Mouse (Mus musculus): Measurements from ENCODE around the gene Pnpla8.

DNA sequence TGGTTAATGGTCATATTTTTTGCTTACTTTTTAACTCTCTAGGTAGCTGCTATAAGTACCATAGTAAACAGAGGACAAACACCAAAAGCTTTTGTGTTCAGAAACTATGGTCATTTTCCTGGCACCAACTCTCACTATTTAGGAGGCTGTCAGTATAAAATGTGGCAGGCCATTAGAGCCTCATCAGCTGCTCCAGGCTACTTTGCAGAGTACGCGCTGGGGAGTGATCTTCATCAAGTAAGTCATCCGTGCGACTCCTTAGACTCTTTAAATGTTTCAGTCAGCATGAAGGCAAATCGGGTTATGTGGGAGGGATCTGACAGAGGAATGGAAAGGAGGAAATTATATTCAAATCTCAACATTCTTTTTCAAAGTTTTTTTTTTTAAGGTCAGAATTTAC lies 83.7 kb downstream of the Pnpla8 start:
- TF ChIP-seq CTCF (IDR thresholded peaks at IDR 0.05; ENCODE audit: insufficient read depth, low read depth, low read length) = no peak
- no peak for TF ChIP-seq POLR2A (IDR thresholded peaks at IDR 0.05; ENCODE audit: insufficient read depth, low read depth, low read length)

Measured in olfactory bulb, adult 2 months (tissue).